Mouse (Mus musculus) brain, embryonic 14.5 days (tissue): Measurements from ENCODE around the gene Stxbp3. TPM values are rescaled to one million over a fixed set of nuclear protein-coding genes. Genes with fewer than 3 reads are reported as not detected.
"Not testable (repeated sequence)": the region's sequence is repeated elsewhere in the genome, so short reads cannot be mapped to it uniquely, and the experiment has no call there.

Experiments used
- DNase-seq: peaks from one replicate; pipeline ENCODE4 v3.0.0-alpha.2; 2011; ENCODE audit warnings: low read depth
- CTCF ChIP-seq: fragments of 200-500 bp; IDR thresholded peaks from 2 replicates; pipeline ENCODE4 v1.5.1; 2012; ENCODE audit warnings: inconsistent platforms, mild to moderate bottlenecking, moderate library complexity, borderline replicate concordance; ENCODE audit not compliant: insufficient read depth, insufficient read length; ENCODE audit errors: extremely low read depth
- POLR2A ChIP-seq: fragments of 200-500 bp; IDR thresholded peaks from 2 replicates; pipeline ENCODE4 v1.6.1; 2012; ENCODE audit warnings: mild to moderate bottlenecking, inconsistent platforms, borderline replicate concordance; ENCODE audit not compliant: poor library complexity, insufficient read depth, insufficient read length, severe bottlenecking; ENCODE audit errors: extremely low read depth
- polyA plus RNA-seq: library from polyadenylated mRNA; depleted of rRNA; stranded (reverse); fragments of >200 nt; gene quantifications from 2 replicates; pipeline ENCODE4 v1.2.3, GENCODE M21; 2012

The Stxbp3 gene
- polyA plus RNA-seq, 1 experiment = 11.8 TPM

DNA sequence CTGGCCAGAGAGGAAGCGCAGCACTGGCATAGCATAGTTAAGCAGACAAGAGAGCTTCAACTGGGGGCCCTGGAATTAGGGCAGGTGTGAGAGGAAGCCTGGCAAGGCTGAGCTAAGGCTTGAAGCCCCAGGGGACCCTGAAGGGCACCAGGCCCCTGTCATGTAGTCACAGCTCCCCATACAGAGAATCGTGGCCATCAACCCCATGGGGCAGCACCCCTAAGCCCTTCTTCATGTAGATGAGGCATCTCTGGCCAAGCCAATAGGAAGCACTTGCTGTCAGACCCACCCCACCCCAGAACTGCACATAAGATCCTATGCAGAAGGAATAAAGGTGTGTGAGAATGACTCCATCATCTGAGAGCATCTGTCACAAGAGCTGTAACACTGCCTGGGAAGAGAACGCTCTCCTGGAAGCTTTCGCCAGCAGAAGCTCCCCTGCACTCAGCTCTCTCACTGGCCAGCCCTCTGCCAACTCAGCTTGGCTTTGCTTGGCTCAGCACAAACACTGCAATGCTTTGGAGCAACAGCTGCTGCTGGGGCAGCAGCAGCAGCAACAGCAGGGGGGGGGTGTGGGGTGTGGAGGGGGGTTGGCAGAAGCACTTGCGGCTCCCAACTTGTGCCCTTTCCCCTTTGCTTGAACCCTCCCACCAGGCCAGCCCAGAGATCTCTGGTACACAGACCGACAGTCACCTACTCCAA, 11.8 kb upstream of the Stxbp3 start:
- TF ChIP-seq POLR2A (no peak), CTCF (no peak)
- peak; percentile 45 for DNase-seq

GRCm38 (mm10) chr3:108851554-108851953, 11.2 kb upstream of the Stxbp3 start:
- TF ChIP-seq CTCF (no peak), POLR2A (no peak)
- DNase-seq = no peak

- TF ChIP-seq POLR2A (no peak), CTCF (no peak)
- DNase-seq = no peak
These were observed 10.7 kb upstream of the Stxbp3 start for GRCm38 (mm10) chr3:108851075-108851474.

DNA sequence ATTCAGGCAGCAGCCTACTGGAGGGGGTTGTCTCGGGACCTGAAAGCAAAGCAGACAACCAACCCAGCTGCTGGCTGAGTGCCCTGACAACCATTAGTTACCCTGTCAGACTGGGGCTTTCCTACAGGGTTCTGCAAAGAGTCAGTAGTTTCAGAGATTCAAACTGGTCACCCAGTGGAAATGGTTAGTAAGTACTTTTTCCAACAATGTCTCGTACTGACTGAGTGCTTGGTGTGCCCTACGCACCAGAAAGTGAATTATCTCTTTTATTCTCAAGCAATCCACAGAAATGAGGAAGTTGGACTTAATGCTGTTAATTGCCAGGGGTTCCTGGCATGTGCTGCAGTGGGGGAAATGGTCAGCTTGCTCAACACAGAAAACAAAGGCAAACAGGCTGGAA, 10.2 kb upstream of the Stxbp3 start:
- no peak for TF ChIP-seq CTCF
- TF ChIP-seq POLR2A = no peak
- DNase-seq = peak; percentile 77

DNA sequence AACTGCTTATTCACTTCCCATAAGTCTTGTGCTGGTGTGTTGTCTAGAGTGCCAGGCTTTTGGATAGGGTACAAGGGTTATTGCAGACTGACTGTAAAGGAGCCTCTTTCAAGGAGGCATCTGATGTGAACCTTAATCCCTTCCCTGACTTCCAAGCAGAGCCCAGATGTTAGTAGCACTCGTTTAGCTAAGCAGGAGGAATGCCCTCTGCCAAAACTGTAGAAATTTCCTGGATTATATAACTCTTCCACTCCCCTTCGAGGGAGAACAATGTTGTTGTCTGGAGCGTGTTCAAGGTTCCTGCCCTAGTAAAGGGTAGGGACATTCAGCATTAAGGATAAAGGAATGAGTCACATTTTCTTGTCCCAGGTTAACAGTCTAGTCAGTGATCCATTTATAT, 6.3 kb upstream of the Stxbp3 start:
- TF ChIP-seq POLR2A (no peak), CTCF (no peak)
- no peak for DNase-seq

DNA sequence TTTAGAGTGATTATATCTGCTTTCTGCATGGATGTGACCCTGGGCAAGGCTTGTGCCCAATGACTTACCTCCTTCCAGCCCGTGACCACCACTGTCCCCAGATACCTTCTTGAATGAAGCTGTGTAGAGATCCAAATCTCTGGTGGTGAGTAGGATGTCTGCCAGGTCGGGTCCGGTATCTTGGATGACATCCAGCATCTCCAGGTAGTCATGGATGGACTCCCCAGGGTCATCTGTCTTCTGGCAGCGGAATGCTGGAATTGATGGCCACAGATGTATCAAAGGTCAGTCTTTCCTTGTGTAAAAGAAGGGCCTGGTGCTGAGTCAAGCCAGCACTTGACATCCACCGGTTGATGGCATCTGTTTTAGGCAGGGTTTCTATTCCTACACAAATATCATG, 4.2 kb upstream of the Stxbp3 start:
- no peak for TF ChIP-seq POLR2A
- TF ChIP-seq CTCF = no peak
- no peak for DNase-seq

DNA sequence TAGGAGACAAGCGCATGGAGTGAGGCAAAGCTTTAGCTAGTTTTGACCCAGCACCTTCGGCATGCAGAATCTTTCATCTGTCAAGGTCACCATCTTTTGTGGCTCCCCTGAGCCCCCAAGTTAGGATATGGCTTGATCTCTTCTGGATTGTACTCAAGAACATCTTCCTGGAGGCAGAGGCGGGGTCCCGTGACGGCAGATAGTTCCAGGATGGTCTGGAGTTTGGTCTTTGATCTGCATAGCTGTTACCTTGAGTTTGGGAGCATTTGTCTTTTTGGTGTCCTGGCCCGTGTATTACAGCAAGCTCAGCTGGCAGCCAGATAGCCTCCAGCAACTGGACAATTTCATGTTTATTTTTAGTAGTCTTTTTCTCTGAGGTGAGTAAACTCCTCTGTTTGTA, 3.7 kb upstream of the Stxbp3 start:
- DNase-seq = no peak
- TF ChIP-seq CTCF (no peak), POLR2A (no peak)

GRCm38 (mm10) chr3:108840716-108841054, 359 bp upstream of the Stxbp3 start:
- DNase-seq = no peak
- TF ChIP-seq CTCF (no peak), POLR2A (no peak)

GRCm38 (mm10) chr3:108839647-108839999, 703 bp downstream of the Stxbp3 start:
- TF ChIP-seq CTCF = no peak
- TF ChIP-seq POLR2A = no peak
- DNase-seq = no peak

GRCm38 (mm10) chr3:108838980-108839379, 1.3 kb downstream of the Stxbp3 start:
- TF ChIP-seq CTCF (no peak), POLR2A (no peak)
- DNase-seq = no peak

DNA sequence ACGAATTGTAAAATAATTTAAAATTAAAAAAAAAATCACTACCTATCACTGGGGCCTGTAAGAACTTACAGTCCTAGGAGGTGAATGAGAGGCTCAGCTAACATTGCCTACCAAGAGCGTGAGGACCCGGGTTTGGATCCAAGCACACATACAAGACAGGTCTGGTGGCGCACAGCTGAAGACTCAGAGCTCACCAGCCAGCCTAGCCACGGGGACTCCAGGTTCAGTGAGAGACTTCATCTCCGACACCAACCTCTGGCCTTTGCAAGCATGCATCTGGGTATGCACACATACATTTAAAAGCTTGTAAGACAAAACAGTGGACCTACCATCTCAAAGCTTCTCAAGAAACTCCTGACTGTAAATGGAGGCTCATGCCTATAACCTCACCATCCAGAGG, 3.4 kb downstream of the Stxbp3 start:
- no peak for DNase-seq
- TF ChIP-seq CTCF = no peak
- no peak for TF ChIP-seq POLR2A

- not testable (repeated sequence) for DNase-seq
These were observed 6.6 kb downstream of the Stxbp3 start for GRCm38 (mm10) chr3:108833717-108834116.

GRCm38 (mm10) chr3:108831750-108832149, 8.6 kb downstream of the Stxbp3 start:
- TF ChIP-seq CTCF (no peak), POLR2A (no peak)
- no peak for DNase-seq
